Mouse (Mus musculus) lung, postnatal 4 days (tissue): ENCODE measurements around the gene Cd300lb.

Source experiments
- DNase-seq, 2 experiments: peaks; one replicate each; pipeline ENCODE4 v3.0.0; 2021

The Cd300lb gene

DNA sequence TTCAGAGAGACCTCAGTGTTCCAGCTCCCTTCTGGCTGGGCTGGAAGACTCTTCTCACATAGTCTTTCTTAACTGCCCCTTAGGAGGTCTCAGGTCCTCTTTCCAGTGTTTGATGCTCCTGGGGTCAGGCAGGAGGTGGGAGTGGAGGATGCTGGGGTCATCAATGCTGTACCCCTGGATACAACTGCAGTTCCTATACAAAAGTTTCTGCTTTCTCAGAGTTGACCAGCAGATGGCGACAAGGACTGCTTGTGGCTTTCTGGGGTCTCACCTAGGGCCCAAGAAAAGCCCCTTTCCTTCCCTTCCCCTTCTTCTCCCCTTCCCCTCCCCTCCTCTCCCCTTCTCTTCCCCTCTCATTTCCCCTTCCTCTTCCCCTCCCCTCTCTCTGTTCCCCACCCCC, 53.6 kb downstream of the Cd300lb start:
- peak in 1 of 2 experiments; percentile 55 for DNase-seq

- DNase-seq = no peak
Observed at GRCm38 (mm10) chr11:114880185-114880584, 54.0 kb downstream of the Cd300lb start.

GRCm38 (mm10) chr11:114879666-114880065, 54.5 kb downstream of the Cd300lb start:
- DNase-seq = peak; percentile 46 to 55

DNA sequence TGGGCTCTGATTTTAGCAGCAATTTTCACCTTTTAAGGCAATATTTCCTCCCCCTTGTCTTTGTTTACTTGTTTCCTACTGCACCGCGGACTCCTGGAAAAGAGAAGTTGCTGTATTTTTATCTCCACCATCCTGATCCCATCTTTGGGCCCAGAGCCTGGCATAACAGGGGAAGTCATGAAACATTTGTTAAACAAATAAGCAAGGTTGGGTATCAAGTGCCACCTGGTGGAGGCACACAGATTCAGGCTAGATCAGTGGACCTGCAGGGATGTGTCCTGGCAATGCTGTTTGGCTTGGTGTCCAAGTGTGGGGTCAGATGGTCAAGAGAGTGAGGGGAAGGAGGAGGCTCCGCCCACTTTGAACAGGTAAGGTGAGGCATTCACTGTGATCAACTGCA, 57.0 kb downstream of the Cd300lb start:
- peak; percentile 55 to 73 for DNase-seq

- DNase-seq = no peak
Observed at GRCm38 (mm10) chr11:114876621-114877020, 57.6 kb downstream of the Cd300lb start.

DNA sequence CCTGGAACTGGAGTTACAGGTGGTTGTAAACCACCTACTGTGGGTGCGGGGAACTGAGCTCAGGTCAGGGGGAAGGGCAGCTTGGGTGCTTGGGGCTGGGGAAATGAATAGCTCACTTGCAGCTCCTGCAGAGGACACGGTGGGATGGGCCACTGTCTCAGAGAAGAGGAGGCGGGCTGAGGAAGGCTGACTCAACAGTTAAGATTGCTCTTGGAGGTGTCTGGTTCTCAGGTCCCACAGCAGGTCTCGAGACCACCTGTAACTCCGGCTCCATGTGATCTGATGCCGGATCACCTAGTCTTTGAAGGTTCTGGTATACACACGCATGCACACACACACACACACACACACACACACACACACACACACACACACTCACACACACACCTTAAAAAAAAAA, 58.0 kb downstream of the Cd300lb start:
- DNase-seq = no peak

GRCm38 (mm10) chr11:114875301-114875801, 58.8 kb downstream of the Cd300lb start:
- DNase-seq = no peak

- DNase-seq = no peak
Observed at GRCm38 (mm10) chr11:114874226-114875145, 59.7 kb downstream of the Cd300lb start.

DNA sequence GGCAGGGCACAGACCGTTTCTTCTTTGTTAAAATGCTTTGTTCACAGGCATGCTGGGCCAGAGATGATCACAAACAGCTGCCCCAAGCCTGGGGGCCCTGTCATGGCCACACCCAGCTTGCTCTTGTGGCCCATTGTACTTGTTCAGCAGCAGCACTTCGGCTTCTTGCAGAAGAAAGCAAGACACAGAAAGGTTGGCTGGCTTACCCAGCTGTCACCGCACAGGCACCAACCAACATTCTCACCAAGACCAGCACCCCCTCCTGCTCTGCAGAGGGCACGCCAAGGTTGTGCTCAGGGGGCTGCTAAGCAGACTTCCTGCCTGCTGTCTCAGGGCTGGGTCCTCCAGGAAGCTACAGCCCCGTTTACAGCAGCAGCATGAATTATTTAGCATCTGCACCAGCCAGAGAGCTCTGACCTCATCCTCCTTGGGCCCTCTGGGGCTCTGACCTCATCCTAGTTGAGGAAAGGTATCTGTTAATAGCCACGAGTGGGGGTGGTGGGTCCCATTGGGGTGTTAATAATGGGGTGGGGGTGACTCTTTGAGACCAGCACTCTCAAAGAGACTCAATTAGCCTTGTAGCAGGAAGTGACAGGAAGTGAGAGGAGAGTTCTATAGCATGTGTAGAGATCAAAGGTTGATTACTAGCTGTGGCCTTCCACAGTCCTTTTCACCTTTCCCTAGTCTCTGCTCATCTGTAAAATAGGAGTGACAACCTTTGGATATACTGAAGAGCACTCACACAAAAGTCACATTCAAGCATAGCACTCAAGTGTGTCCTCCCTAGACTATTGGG, 61.0 kb downstream of the Cd300lb start:
- DNase-seq = peak in 1 of 2 experiments; percentile 25
